Mouse (Mus musculus) intestine, postnatal 0 days (tissue): ENCODE results near the gene Agap1. TPM values are rescaled to one million over a fixed set of nuclear protein-coding genes. Genes with fewer than 3 reads are reported as not detected.

Source experiments
- ATAC-seq: fragments of 200-750 bp; cut with Nextera tagmentation; 2 replicates; pipeline ENCODE4 v1.8.0; 2017; ENCODE audit warnings: mild to moderate bottlenecking, moderate TSS enrichment, moderate library complexity
- H3K27ac ChIP-seq: fragments of 300-500 bp; sonication (generic); 2 replicates; pipeline ENCODE4 v1.5.1; 2014; ENCODE audit warnings: mild to moderate bottlenecking, low read depth, low read length, moderate library complexity
- H3K27me3 ChIP-seq: fragments of 300-500 bp; sonication (generic); replicated peaks from 2 replicates; pipeline ENCODE4 v1.6.1; 2014; ENCODE audit warnings: low read length, mixed read lengths; ENCODE audit not compliant: control insufficient read depth, insufficient read depth
- H3K36me3 ChIP-seq: fragments of 300-500 bp; sonication (generic); 2 replicates; pipeline ENCODE4 v1.6.1; 2014; ENCODE audit warnings: mild to moderate bottlenecking, moderate library complexity; ENCODE audit not compliant: control insufficient read depth, insufficient read depth
- H3K4me1 ChIP-seq: fragments of 300-500 bp; sonication (generic); replicated peaks from 2 replicates; pipeline ENCODE4 v1.6.1; 2014; ENCODE audit warnings: antibody characterized with exemption, low read length, mixed read lengths; ENCODE audit not compliant: control insufficient read depth, insufficient read depth
- H3K4me2 ChIP-seq: fragments of 300-500 bp; sonication (generic); replicated peaks from 2 replicates; pipeline ENCODE4 v1.6.1; 2014; ENCODE audit warnings: low read depth, mild to moderate bottlenecking, moderate library complexity
- H3K4me3 ChIP-seq: fragments of 300-500 bp; sonication (generic); 2 replicates; pipeline ENCODE4 v1.5.1; 2014; ENCODE audit warnings: low read depth, low read length
- H3K9ac ChIP-seq: fragments of 300-500 bp; sonication (generic); 2 replicates; pipeline ENCODE4 v1.6.1; 2014; ENCODE audit warnings: mild to moderate bottlenecking, low read depth, low read length
- H3K9me3 ChIP-seq: fragments of 300-500 bp; sonication (generic); 2 replicates; pipeline ENCODE4 v1.6.1; 2016; ENCODE audit warnings: mixed run types; ENCODE audit not compliant: control insufficient read depth
- CTCF ChIP-seq: sonication (generic); IDR thresholded peaks from 2 replicates; pipeline ENCODE4 v1.5.1; 2016; ENCODE audit warnings: low read depth, mild to moderate bottlenecking, control low read depth, antibody characterized with exemption, moderate library complexity
- WGBS: fragments of 180-500 bp; shearing (Covaris S2); extraction: QIAGEN DNeasy Blood & Tissue Kit; methylation state at CpG from one replicate; pipeline ENCODE4 v1.1.7; 2014; 5-methylcytosine and 5-hydroxymethylcytosine counted together
- polyA plus RNA-seq: library from polyadenylated mRNA; unstranded; fragments of >200 nt; fragmentation: Nextera tagmentation; extraction: Ambion mirVana; gene quantifications from 2 replicates; pipeline ENCODE4 v1.2.1, GENCODE M21; 2015

The Agap1 gene
- polyA plus RNA-seq, 1 experiment from 2014 or later = 6.1 TPM

DNA sequence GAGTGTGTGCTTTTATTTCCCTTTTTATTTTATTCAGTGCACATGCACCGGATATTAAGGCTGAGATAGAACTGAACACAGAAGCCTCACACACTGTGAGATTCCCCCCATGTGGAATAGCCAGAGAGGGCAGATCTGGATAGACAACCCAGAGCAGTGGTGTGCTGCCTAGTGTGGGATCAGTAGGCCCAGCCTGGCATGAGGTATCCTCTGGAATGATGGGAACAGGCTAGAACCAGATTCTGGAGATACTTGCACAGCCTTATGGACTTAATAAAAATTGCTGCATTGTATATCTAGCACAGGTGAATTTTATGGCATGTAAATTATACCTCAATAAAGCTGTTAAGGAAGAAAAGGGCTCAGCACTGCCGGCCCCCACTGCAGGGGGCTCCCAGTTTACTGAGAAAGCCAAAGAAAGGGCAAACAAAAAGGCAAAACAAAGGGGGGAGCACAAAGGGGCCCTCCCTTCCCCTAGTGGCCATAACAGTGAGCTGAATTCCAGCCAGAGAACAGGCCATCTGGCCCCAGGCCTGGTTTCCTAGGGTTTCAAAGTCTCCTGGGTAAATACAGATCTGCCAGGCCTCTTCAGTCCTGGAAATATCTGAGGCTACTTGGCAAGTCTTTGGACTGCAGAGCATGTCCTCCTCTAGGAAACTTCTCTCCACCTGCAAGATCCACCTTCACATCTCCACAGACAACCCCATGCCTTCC, 405.6 kb downstream of the Agap1 start:
- no peaks in the 10 kb centered on the region for H3K9me3 ChIP-seq
- H3K4me2 ChIP-seq = no peak overlapping the region
- 42% methylated on average over 2 of the region's 2 CpGs for WGBS
- peak; percentile 54 for TF ChIP-seq CTCF
- H3K36me3 ChIP-seq = no peaks in the 10 kb centered on the region
- no peak overlapping the region for H3K9ac ChIP-seq
- no peak overlapping the region for H3K4me3 ChIP-seq
- H3K27me3 ChIP-seq = no peaks in the 10 kb centered on the region
- no peak overlapping the region; the same call in 1 of the 2 replicates for H3K27ac ChIP-seq
- H3K4me1 ChIP-seq = no peaks in the 10 kb centered on the region; the same call in 1 of the 2 replicates
- peak; percentile 71 for ATAC-seq

DNA sequence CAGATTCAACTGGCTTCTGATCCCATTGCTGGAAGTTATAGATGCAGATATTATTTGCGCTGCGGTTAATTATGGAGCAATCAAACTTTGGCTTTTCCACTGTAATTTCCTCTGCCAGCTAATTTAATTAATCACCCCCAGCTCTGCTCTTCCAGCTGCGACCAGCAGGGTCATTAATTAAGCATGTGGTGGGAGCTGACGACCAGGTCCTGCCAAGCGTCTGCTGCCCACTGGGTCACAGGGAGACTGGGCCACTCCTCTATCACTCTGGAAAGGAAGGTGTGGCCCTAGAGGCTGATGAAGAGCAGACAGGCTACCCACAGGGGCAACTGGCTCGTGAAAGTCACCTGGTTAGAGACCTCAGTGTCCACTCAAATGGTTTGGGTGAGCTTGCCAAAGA, 411.2 kb downstream of the Agap1 start:
- Histone ChIP-seq H3K27ac (no peak overlapping the region), H3K4me2 (no peak overlapping the region), H3K9ac (no peak overlapping the region), H3K27me3 (no peaks in the 10 kb centered on the region), H3K4me1 (no peaks in the 10 kb centered on the region), H3K9me3 (no peaks in the 10 kb centered on the region), H3K36me3 (no peaks in the 10 kb centered on the region), H3K4me3 (no peak overlapping the region)
- 70% methylated on average over 6 of the region's 6 CpGs for WGBS
- ATAC-seq = no peak
- TF ChIP-seq CTCF = no peak

DNA sequence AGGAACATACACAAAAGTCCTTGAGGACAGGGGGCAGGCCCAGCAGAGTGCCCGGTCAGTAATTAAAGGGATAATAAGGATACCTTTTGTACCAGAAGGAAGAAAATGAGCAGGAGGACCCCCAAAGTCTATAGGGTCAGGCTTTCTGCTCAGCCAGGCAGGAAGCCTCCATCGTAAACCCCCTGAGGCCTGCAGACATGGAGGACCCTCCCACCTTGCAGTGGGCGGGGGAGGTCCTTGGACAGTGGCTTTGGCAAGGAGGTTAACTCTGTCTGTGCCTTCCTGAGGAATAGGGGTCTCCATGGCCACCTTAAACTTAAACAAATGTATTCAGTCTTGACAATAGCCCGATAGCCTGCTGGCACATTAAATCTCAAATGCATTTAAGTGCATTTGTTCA, 413.2 kb downstream of the Agap1 start:
- no peak for ATAC-seq
- Histone ChIP-seq H3K27me3 (no peaks in the 10 kb centered on the region), H3K27ac (no peak overlapping the region), H3K4me1 (no peaks in the 10 kb centered on the region), H3K4me2 (no peak overlapping the region), H3K36me3 (no peaks in the 10 kb centered on the region), H3K9ac (no peak overlapping the region), H3K9me3 (no peaks in the 10 kb centered on the region), H3K4me3 (no peak overlapping the region)
- WGBS = 54% methylated on average over 4 of the region's 4 CpGs
- TF ChIP-seq CTCF = no peak

DNA sequence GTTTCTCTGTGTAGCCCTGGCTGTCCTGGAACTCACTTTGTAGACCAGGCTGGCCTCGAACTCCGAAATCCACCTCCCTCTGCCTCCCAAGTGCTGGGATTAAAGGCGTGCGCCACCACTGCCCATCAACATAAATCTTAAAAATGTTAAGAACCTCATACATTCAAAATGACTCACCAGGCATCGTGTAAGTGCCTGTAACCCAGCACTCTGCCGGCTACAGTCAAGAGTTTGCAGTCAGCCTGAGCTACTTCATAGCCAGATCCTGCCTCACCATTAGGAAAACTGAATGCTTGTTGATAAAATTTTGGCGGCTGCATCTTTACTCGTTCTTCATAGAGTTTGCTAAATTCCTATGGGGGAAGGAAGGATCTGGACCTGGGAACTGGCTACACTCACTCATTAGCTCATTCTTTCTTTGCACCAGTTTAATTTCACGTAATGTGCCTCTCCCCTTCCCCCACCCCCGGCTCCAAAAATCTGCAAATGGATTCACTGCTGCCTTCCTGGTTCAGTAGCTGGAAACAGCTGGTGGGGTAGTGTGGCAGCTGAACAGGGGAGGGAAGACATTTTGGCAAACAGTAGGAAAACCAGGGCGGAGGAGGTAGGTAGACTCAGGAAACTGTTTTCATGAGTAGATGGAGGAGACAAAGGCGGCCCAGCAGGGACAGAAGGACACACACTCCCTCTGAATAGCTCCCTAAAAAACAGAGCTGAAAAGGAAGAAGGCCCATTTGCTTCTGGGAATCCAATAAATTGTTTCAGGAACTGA, 415.7 kb downstream of the Agap1 start:
- no peaks in the 10 kb centered on the region for H3K36me3 ChIP-seq
- 70% methylated on average over 12 of the region's 12 CpGs for WGBS
- no peak for ATAC-seq
- H3K27me3 ChIP-seq = no peaks in the 10 kb centered on the region
- H3K4me2 ChIP-seq = no peak overlapping the region
- no peak for TF ChIP-seq CTCF
- H3K4me3 ChIP-seq = no peak overlapping the region
- no peak overlapping the region for H3K27ac ChIP-seq
- no peaks in the 10 kb centered on the region for H3K9me3 ChIP-seq
- H3K9ac ChIP-seq = no peak overlapping the region
- H3K4me1 ChIP-seq = no peaks in the 10 kb centered on the region

DNA sequence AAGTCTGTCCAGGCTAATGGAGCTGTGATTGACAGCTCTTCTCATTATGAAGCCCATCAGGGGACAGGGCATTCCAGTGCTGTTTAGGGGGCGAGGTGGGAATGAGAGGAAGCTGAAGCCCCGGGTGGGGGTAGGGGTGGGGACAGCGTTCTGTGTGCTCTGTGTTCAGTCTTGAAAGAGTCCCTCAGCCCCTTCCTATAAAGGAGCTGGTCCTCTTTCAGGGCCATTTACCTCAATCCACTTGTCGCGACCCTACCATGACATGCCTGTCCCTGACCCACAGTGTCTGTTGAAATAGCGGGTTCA, 416.3 kb downstream of the Agap1 start:
- Histone ChIP-seq H3K4me2 (no peak overlapping the region), H3K36me3 (no peaks in the 10 kb centered on the region), H3K27me3 (no peaks in the 10 kb centered on the region), H3K9me3 (no peaks in the 10 kb centered on the region), H3K9ac (no peak overlapping the region), H3K4me3 (no peak overlapping the region), H3K4me1 (no peaks in the 10 kb centered on the region), H3K27ac (no peak overlapping the region)
- no peak for TF ChIP-seq CTCF
- WGBS = 68% methylated on average over 6 of the region's 6 CpGs
- ATAC-seq = no peak

DNA sequence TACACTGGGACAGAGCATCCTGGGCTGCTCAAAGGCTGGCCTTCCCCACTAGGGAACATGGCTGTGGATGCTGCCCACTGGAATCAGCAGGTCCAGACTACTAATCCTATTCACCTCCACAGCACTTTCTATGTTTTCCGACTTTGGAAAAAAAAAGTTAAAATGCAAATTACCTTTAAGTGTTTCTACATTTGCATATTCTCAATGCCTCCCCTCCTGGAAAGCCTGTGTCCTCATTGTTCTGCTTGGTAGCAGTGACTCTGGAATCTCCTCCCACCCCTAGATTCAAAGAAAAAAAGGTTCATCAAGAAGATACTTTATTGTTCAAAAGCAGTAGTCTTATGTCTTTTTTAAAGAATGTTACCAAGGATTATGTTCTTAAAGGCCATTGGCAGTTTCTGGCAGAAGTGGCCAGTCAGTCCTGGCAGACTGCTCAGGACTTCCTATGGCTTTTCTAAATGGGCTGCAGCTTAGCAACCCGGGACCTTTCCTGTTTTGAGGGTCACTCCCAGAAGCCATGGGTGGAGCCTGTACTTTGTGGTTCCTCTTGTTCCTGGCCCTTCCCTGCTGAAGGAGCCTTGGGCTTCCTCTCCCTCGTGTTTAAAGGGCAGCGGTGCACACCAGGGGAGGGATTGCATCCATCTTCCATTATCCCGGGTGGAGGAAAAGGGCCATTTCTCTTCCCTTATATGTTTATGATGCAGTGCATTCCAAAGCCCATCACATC, 421.9 kb downstream of the Agap1 start:
- Histone ChIP-seq H3K9ac (no peak overlapping the region), H3K4me3 (no peak overlapping the region), H3K4me1 (no peaks in the 10 kb centered on the region), H3K27me3 (no peaks in the 10 kb centered on the region), H3K4me2 (no peak overlapping the region), H3K27ac (no peak overlapping the region), H3K36me3 (no peaks in the 10 kb centered on the region), H3K9me3 (no peaks in the 10 kb centered on the region)
- WGBS = 37% methylated on average over 5 of the region's 5 CpGs
- no peak for ATAC-seq
- no peak for TF ChIP-seq CTCF
